Mouse (Mus musculus) lung, adult 2 months (tissue): Measurements from ENCODE around the gene Itpk1.

Experiments
- CTCF ChIP-seq: fragments of 200-500 bp; IDR thresholded peaks from 2 replicates; pipeline ENCODE4 v1.5.1; 2011; ENCODE audit warnings: mild to moderate bottlenecking, low read length, control low read depth; ENCODE audit not compliant: insufficient read depth
- POLR2A ChIP-seq: fragments of 200-500 bp; IDR thresholded peaks from 2 replicates; pipeline ENCODE4 v1.6.1; 2011; ENCODE audit warnings: low read depth, mild to moderate bottlenecking, control low read depth, low read length, borderline replicate concordance; ENCODE audit errors: extremely low read depth

GRCm38 (mm10) chr12:102674123-102674522 lies 30.6 kb downstream of the Itpk1 start:
- TF ChIP-seq POLR2A (no peak), CTCF (no peak)
